Mouse (Mus musculus) bone marrow macrophage, adult 2 months (primary cell): ENCODE measurements around the gene Anks1b.

Experiments
- CTCF ChIP-seq: IDR thresholded peaks from 2 replicates; pipeline ENCODE4 v1.5.1; 2012; ENCODE audit warnings: low read depth, mild to moderate bottlenecking, low read length, moderate library complexity
- POLR2A ChIP-seq: IDR thresholded peaks from 2 replicates; pipeline ENCODE4 v1.6.1; 2012; ENCODE audit warnings: mild to moderate bottlenecking, low read depth, low read length, borderline replicate concordance

GRCm38 (mm10) chr10:90992237-90992636 lies 1118.9 kb downstream of the Anks1b start:
- TF ChIP-seq POLR2A (no peak), CTCF (no peak)
